Mouse (Mus musculus) gastrocnemius, postnatal 10 days (tissue): ENCODE data around the gene Slco1a5. TPM values are rescaled to one million over a fixed set of nuclear protein-coding genes. Genes with fewer than 3 reads are reported as not detected.
A peak's percentile ranks its signal among the peaks of the same experiment; 100 is the strongest.
"Not testable (repeated sequence)": the region's sequence is repeated elsewhere in the genome, so short reads cannot be mapped to it uniquely, and the experiment has no call there.

Experiments
- DNase-seq: peaks from one replicate; pipeline ENCODE4 v3.0.0; 2021; ENCODE audit warnings: mixed read lengths
- long read RNA-seq, 2 experiments: library from polyadenylated mRNA; stranded (forward); transcript quantifications; one replicate each; pipeline ENCODE4 v2.0.0; 2021
- total RNA-seq, 2 experiments: library from RNA; stranded (reverse); gene quantifications; 2 replicates each; pipeline ENCODE4 v1.2.3; 2021

The Slco1a5 gene
- not detected for total RNA-seq
- long read RNA-seq, experiment 1, result 0 reads
- long read RNA-seq, experiment 2, result 0 reads

DNA sequence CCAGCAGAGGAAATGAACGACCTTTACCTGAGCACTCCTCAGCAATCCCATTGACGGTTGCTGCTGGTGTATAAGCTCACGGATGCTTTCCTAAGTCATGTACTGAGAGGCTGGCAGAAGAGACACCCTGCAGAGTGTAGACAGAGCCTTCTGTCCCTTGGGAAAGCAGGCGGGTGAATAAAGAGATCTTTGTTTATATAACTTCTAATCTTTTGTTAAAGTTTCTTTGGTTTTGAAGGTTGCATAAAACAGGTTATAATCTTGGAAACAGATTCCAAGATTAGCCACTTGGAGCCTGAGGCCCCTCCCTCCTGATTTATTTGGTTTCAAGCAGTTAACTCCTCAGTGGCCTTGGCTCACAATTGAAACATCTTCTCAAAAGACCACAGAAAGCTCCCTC is at the start of gene Slco1a5:
Slco1a5 (minus strand) TSS at position 101 of the 400 bp plus-strand sequence.
- DNase-seq, result no peak

DNA sequence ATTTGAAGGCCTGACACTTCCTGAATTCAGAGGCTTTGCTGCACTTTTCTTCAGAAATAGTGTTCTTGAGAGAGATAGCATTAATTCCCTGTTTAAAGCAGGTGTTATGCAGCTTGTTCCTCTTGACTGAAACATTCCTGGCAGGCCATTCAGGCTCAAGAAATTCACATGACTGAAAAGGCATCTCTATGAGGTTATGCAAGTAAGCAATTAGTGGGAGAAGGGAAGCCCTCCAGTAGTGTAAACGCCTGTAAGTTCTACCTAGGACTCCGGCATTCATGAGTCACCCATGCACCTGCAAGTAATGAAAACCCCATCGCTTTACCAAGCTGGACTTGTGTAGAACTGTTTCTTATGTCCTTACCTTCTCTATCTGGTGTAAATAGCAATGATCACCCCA is 46.8 kb upstream of the Slco1a5 start:
- DNase-seq, result no peak

DNA sequence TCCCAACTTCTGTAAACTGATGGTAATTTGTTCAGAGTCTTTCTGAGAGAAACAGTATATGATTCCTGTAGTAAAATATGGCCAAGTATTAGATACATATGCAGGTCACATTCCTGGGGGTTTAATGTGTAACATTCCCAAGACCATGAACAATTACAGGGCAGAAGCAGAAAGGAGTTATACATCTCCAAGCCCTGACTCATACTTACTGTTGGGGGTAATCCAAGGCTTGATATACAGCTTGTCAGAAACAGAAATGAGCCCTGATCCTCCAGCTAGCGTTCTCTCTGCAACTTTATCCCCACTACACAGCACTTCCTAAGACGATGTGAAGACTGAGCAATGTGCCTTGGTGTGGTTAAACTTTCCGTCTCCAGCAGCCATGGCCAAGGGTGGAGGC is 44.8 kb upstream of the Slco1a5 start:
- DNase-seq, result no peak

DNA sequence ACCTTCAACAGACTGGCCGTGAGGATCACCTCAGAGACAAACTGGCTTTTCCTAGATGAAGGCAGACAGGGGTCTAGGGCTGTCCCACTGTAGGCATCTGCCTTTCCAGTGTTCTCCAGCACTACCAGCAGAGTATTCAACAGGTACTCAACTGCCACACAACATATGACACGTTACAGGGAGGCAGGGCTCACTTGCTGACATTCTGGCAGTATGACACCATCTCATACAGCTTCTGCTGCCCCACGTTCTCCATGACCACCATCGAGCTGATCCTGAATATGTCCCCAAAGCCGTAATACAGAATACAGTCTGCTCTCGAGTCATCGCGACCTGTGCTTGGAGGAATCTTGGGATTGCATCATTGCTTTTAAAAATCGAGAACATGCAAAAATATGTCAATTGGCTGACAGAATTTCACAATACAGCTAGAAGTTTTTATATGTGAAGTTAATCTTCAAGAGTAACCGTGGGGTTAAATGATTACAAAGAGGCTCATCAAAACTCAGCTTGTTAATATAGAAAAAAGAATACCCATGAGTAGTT is 43.8 kb upstream of the Slco1a5 start:
- no peak for DNase-seq

DNA sequence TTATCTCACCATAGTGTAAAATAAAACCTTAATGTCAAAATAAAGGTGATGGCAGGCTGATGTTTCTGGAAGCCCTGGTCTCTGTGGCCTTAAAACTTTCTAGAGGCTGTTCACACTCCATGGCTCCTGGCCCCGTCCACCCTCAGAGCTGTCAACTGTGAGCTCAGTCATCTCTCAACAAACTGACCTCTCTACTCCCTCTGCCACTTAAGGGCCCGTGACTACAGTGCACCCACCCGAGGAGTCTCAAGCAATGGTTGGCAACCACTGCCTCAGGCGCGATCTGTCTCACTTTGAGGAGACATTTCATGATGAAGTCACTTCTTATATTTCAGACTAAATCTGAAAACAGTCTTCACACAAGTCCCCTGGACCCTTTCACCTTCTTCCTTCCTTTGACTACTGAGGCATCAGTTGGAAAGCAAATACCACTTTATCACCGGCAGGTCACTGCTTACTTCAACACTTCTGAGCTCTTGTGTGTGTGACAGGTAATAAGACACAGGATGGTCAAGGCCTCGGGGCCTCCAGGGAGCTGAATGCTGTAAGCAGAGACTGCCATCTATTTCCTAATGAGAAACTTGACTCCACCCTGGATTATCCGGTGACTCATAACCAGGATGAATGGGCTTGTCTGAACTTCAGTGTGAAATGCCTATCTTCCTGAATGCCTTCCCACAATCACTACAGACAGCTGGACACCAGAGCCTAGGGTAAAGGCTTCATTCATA is 43.1 kb upstream of the Slco1a5 start:
- no peak for DNase-seq

DNA sequence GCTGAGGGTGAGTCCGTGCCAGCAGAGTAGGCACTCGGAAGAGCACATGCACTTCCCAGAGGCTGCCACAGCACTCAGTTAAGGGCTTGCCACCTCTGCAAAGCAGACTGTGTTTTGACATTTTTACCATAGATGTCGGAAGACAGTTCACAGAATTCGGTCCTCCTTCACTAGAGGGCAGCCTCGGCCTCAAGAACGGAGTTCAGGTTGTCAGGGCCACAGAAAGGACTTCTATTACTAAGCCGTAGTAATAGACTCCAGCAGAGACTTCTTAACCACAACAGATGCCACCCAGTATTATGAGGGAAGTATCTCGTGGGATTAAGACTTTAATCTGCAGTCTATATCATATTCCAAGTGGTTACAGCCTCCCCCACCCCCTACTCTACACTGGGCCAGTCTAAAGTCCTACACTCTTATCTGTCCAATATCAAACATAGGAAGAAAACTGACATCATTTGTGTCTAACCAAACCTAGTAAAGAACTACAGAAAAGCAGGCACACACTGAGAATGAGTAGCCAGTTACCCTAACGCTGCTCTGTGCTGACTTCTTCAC is 40.3 kb upstream of the Slco1a5 start:
- no peak for DNase-seq

DNA sequence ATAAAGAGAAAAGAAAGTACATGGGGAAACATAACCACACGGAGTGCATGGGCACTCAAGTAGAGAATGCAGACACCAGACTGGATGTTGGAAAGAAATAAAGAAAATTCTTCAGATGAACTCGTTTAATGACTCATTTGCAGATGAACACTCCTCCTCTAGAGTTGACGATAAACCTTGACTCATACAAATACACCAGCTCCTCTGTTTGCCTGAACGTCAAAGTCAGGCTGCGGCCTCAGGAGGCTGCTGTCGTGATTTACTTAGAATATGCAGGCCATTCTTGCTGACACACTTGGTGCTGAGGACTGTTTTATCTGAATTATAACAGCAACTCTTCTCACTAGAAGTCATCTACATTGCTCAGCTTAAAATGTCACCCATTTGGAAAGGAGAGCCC is 39.3 kb upstream of the Slco1a5 start:
- no peak for DNase-seq

DNA sequence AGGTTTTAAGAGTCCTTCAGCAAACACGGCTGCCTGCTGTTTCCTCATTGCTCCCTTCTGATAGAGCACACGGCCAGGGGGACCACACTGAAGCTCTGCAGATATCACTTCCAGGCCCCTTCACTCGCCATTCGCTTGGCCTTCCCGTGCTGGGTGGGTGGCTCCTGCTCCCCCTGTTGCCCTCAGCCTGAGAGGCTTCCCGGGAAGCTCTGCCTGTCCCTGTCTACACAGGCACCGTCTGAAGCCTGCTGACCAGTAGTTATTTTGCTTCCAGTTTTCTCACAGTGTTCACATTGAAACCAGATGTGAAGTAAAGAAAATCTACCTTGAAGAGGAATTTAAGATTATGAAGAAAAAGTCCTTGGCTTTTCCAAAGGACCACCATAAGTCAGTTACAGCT is 34.3 kb upstream of the Slco1a5 start:
- no peak for DNase-seq

DNA sequence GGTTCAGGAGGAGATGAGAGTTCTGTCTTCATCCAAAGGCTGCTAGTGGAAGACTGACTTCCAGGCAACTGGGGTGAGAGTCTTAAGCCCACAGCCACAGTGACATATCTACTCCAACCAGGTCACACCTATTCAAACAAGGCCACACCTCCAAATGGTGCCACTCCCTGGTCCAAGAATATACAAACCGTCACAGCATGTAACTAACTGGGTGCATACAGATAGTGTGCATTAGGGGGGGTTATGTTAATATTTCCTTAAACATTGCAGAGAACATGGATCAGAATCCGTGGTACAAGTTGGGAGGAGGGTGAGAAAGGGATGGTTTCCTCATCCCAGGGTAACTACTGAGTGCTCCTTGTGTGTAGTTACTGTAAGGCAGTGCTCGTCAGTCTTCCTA is 29.3 kb upstream of the Slco1a5 start:
- DNase-seq, result not testable (repeated sequence)

DNA sequence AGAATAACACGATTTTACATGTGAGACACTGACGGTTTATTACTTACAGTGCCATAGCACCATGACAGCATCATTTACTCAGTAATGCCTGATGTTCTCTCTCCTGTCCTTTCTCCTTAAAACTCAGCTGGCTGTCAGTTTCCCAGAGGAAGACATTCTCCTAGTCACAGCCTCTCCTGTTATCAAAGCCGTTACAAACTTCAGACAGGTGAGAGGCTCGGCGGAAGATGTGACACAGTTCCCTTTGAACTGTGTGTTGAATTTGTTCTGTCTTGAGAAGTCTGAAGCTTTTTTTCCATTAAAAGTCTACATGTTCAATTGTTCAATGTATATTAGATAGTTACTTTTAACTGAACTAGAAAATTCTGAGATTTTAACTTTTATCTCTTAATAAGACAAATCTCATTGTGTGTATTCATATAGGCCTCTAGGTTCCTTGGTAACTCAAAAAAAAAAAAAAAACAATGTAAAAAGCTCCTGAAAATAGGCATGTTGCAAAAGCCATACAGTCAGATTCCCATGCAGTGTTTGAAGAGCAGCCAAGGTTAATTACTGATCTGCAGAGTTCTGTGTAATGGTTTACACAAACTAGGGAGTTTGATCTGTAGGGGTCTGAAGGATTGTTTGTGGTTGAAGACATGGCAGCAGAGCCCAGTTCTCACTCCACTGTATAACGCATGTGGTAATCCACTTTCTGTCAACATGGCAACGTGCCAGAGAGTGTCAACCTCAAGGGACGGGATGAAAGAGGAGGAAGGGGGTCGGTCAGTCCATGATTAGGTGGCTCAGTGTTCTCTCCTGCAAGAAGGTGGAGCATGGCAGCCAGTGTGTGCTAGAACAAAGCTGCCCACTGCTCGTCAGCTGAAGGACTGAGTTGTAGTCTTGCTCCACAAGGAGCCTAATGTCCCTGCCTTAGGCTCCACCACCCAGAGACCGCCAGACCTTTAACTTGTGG is 24.9 kb upstream of the Slco1a5 start:
- no peak for DNase-seq

DNA sequence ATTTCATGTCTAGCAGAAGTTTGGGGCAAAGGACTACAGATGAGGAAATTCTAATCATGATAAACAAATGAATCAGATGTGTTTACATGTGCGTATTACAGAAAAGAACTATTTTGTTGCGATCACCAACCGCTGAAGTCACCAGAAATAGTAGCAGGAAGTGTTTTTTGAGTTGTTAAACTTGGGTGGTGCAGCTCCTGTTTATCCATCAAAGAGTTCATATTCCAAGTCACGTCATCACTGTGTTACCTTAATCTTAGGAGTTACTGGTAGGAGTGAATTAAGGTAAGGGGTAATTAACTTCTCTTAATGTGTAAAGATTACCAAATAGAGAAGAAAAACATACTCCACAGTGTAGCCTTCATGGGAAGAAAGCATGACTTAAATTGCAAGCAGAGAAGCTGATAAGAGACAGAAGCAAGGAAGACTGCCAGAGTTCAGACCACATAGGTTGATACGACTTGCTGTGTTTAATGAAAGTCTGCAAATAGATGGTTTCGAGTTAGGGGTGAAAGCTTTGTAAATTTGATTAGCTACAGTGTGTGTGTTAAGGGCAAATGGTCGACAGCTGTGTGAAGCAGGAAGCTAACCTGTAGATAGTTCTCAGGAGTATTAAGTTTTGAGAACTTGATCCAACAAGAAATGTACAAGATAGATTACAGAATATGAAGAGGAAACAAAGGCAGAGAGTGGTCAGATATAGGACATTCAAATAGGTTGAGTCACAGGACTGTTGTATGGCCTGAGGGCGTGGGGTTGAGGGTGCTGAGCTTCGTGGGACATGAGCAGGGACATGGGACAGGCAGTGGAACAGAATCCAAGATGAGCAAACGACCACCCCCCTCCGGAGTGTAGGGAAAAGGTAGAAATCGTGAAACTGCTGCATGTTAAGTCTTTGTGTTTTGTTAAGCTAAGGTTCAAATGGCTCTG is 23.7 kb upstream of the Slco1a5 start:
- no peak for DNase-seq

DNA sequence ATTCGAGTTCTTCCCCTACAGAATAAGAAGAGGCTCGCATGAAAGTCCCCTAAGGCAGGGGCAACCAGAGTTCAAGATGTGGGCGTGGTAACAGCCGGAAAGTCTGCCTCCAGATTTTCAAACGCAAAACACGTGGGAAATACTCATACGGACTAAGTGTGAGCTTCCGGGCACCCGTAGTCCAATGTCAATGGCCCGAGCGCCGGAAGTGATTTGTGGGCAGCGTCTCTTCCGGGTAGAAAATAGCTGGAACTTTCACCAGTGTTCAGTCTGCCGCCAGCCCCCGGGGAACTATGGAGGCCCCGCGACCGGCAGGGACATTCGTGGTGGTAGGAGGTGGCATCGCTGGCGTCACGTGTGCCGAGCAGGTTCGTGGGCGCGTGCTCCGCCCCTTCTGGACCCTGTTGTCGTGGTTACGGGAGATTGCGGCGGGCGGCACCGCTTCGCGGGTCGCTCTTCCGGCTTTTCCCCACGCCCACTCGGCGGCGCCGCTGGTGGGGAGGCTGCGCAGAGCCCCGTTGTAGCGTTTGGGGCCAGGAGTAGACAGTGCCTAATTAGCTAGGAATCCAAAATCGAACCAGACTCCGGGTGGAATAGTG is 22.8 kb upstream of the Slco1a5 start, which contains the start of gene Pyroxd1:
Pyroxd1 (plus strand) TSS at position 215 of the 599 bp plus-strand sequence.
- DNase-seq, result peak; percentile 72

DNA sequence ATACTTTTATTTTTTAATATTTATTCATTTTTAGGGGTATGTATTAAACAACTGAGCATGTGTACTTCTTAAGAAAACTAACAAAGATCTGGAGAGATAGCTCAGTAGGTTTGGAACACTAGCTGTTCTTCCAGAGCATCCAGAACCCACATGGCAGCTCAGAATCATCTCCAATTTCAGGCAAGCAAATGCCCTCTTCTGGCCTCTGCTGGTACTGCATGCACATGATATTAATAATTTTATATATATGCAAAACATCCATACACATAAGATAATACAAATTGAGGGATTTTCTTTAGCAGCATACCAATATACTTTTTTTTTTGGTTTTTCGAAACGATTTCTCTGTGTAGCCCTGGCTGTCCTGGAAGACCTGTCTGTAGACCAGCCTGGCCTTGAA is 20.8 kb upstream of the Slco1a5 start:
- DNase-seq, result peak; percentile 32

DNA sequence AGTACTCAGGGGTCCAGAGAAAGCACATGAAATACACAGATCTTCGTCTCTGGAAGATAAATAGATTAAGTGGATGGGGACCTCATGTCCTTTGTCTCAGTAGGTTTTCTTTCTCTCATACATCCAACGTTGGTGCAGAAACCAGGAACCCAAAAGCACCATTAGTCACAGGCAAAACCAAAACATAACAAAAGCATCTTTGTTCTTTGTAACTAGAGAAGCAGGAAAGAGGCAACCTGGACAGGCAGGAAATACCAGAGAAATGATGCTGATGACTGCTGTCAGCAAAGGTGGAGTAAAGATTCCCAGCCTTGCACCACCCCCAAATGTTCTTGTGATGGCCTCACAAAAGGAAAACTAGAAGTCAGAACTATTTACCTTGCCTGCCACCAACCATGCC is 16.8 kb upstream of the Slco1a5 start:
- no peak for DNase-seq

DNA sequence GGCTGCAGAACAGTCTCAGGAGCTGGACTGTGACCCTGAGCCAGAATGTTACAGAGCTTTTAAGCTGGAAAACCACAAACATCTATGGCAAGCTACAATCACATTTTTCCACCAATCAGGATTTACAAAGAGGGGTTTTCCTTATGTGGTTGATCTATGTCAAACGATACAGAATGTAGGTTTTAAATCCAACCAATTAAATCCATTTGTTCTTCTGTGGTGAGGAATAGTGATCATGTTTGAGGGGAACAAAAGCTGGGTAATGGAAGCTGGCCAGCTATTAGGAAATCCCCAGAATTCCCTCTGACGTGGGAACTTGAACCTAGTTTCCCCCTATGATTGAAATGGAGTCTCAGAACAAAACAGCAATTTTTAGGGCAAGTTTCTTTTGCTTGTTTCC is 16.2 kb upstream of the Slco1a5 start:
- no peak for DNase-seq

DNA sequence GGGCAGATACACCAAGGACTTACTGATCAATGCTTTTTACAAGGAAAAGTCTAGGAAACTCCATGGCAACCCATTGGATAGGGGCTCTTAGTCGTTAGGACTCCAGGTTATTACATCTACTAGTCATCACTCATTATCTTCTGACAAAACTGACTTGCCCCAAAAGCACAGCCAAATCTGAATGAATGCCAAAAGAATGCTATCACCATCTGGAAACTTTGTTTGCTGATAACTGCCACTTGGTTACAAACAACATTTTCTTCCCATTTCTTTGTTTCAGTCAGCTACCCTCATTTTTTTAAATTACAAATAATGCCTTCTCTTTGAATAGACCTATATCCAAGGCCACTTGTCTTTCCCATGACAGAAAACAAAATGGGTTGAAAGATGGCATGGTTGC is 6.4 kb upstream of the Slco1a5 start:
- DNase-seq, result no peak

DNA sequence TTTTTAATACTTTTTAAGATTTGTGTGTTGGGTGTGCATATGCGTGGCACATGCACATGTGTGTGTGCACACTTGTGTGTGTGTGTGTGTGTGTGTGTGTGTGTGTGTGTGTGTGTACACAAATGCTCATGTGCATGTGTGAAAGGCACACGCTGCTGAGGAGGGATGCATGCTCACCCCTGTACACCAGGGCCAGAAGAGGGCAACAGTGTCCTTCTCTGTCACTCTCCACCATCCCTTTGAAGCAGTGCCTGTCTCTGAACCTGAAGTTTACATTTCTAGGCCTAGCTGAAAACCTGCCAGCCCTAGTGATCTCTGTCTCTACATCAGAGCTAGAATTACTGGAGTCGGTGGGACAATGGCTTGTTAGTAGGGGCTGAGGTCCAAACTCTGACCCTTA is 3.8 kb upstream of the Slco1a5 start:
- DNase-seq, result no peak

DNA sequence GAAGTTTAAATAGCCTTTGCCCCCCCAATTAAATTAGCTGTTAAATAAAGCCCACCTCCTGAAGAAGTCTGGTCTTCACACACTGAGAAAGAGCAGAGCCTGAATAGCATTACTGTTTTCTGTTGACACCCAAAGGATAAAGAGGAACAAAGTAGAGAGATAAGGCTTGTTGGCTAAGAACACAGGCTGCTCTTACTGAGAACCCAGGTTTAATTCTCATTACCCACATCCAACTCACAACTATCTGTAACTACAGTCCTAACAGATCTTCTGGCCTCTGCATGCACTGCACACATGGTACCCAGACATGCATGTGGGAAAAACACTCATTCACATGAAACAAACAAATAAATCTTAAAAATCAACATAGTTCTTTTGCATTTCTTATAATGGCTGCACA is 5.7 kb downstream of the Slco1a5 start:
- DNase-seq, result no peak

DNA sequence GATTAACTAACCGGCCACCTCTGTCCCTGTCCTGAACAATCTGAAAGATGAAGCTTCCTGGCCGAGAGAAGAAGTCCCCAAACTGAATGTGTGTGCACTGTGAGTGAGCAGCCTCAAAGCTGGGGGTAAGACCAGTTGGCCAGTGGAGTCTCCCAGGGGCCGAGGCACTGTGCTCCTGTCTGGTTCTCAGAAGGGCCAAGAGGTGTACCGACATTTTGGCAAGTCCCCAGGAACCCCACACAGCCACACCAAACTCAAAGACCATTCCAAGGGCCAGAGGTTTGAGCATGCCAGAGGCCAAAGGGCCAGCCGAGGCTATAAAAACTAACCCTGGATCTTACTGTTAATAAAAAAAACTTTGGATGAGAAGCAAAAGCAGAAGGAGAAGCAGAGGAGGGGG is 8.5 kb downstream of the Slco1a5 start:
- DNase-seq, result no peak

DNA sequence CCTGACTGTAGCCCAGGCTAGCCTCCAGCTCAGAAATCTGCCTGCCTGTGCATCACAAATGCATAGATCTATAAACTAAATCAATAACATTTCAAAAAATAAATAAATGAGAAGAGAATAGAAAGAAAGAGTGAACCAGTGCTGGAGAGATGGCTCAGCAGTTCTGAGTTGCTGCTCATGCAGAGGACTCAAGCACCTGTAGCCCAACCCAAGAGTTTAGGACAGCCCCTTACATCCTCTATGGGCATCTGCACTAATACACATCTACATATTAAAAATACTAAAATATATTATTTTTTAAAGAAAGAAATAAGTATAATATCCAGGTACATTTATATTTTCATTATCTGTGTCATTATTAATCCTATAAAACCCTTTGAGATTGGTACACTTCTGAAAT is 17.7 kb downstream of the Slco1a5 start:
- no peak for DNase-seq

DNA sequence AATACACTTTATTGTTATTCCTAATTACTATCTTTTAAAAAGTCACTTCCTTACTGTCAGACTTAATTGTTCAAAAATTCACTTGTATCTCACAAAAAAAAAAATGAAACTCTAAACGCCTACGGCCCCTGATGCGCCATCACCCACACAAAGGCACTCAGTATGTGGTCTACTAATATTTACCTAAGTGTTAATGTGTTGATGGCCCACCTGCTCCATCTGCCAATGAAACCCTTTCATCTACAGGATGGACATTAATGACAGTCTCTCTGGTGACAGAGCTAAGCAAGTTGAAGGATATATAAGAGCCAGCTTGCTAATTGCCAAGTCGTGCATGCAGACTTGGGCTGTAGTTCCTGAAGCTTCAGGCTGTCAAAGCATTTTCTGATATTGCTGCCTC is 24.7 kb downstream of the Slco1a5 start, which contains the start of gene Iapp:
Iapp (plus strand) TSS at position 326 of the 400 bp plus-strand sequence.
- no peak for DNase-seq
